Mouse (Mus musculus) G1E (cell line): ENCODE measurements around the gene Fbxw2. TPM values are rescaled to one million over a fixed set of nuclear protein-coding genes. Genes with fewer than 3 reads are reported as not detected.
A peak's percentile ranks its signal among the peaks of the same experiment; 100 is the strongest.

ENCODE experiments used
- ATAC-seq: 2 replicates; pipeline ENCODE4 v1.8.0; 2016; ENCODE audit warnings: mild to moderate bottlenecking; ENCODE audit not compliant: insufficient number of reproducible peaks, poor library complexity, low FRiP score, severe bottlenecking; ENCODE audit errors: extremely low read depth
- DNase-seq: peaks from one replicate; pipeline ENCODE4 v3.0.0; 2012; ENCODE audit warnings: low spot score
- H3K27me3 ChIP-seq: 2 replicates; pipeline ENCODE4 v1.6.1; 2012; ENCODE audit warnings: mild to moderate bottlenecking, low read length, inconsistent platforms; ENCODE audit not compliant: insufficient read depth
- H3K36me3 ChIP-seq: replicated peaks from 2 replicates; pipeline ENCODE3; 2012; ENCODE audit warnings: mild to moderate bottlenecking, inconsistent platforms
- H3K4me1 ChIP-seq: 2 replicates; pipeline ENCODE4 v1.6.1; 2012; ENCODE audit warnings: low read depth, low read length, inconsistent platforms, mixed read lengths; ENCODE audit not compliant: insufficient read depth
- H3K4me3 ChIP-seq: 2 replicates; pipeline ENCODE4 v1.5.1; 2012; ENCODE audit warnings: low read depth, mild to moderate bottlenecking, inconsistent platforms, low read length, moderate library complexity, mixed read lengths
- H3K9me3 ChIP-seq: replicated peaks from 2 replicates; pipeline ENCODE4 v1.6.1; 2012; ENCODE audit warnings: inconsistent platforms
- CTCF ChIP-seq: IDR thresholded peaks from 2 replicates; pipeline ENCODE4 v1.5.1; 2012; ENCODE audit warnings: low read depth, low read length, inconsistent platforms, mixed read lengths
- GATA1 ChIP-seq: IDR thresholded peaks from 2 replicates; pipeline ENCODE4 v1.6.1; 2012; ENCODE audit warnings: borderline replicate concordance, low read length, inconsistent platforms, mixed read lengths
- GATA2 ChIP-seq: IDR thresholded peaks from 2 replicates; pipeline ENCODE4 v1.6.1; 2012; ENCODE audit warnings: low read depth, low read length, inconsistent platforms, borderline replicate concordance
- POLR2AphosphoS5 ChIP-seq: IDR thresholded peaks from 2 replicates; pipeline ENCODE4 v1.6.1; 2012; ENCODE audit warnings: low read depth, low read length, inconsistent platforms; ENCODE audit not compliant: insufficient replicate concordance
- TAL1 ChIP-seq: conservative IDR thresholded peaks from 2 replicates; pipeline ENCODE4 v1.6.1; 2012; ENCODE audit warnings: low read depth, low read length, inconsistent platforms, mixed read lengths
- polyA plus RNA-seq: library from polyadenylated mRNA; stranded (reverse); fragments of >175 nt; gene quantifications from 2 replicates; pipeline ENCODE4 v1.2.3, GENCODE M21; 2012
- total RNA-seq, 2 experiments: library from RNA; stranded (forward) in 1 of 2; stranded (reverse) in 1 of 2; fragments of 200-1000 nt in 1 of 2; fragments of >200 nt in 1 of 2; fragmentation: Nextera tagmentation in 1 of 2; gene quantifications; 2 replicates each; pipeline ENCODE4 v1.2.3; 2014 to 2017

The Fbxw2 gene
- 60.0 and 74.7 TPM in 2 replicates for total RNA-seq (2014; fragmentation: Nextera tagmentation)
- total RNA-seq (2017) = 99.5 and 104 TPM in 2 replicates
- 22.7 and 26.1 TPM in 2 replicates for polyA plus RNA-seq

DNA sequence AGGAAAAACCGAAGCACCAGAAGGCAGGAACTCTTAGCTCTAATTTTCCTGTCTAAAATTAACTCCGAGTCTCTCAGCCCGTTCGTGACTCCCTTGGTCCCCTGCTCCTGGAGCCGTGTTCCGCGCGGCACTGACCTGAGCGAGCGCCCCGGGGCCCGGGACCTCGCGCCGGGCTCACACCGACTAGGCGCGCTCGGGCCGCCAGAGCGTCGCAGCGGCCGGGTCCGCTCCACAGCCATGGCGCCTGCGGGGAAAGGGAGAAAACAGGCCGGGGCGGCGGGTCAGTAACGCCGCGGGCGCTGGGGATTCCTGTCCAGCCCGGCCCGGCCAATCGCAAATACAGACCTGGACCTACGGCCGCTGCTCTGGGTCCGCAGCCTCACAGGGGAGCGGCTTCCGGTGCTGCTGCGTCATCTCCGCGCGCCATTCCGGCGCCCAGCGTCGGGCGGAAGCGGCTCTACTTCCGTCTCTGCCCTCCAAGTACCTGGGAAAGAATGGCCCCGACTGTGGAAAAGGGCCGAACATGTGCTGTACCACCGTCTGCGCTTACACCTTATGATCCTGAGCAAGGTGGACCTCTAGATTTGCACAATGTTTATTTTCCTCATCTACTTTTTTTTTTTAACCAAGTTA lies at the start of gene Fbxw2:
Fbxw2 (minus strand) TSS at position 485 of the 633 bp plus-strand sequence.
- TF ChIP-seq GATA2 = no peak
- no peak for TF ChIP-seq TAL1
- no peak for TF ChIP-seq POLR2AphosphoS5
- TF ChIP-seq CTCF = no peak
- TF ChIP-seq GATA1 = no peak
- ATAC-seq = peak; percentile 49
- peaks cover 38% of the 10 kb centered on the region for H3K36me3 ChIP-seq
- peak within 1 kb of the TSS; percentile 83 for H3K4me3 ChIP-seq
- peaks cover 32% of the 10 kb centered on the region for H3K4me1 ChIP-seq
- peaks cover 15% of the 10 kb centered on the region for H3K9me3 ChIP-seq
- peak; percentile 90 for DNase-seq
- no peaks in the 10 kb centered on the region for H3K27me3 ChIP-seq

DNA sequence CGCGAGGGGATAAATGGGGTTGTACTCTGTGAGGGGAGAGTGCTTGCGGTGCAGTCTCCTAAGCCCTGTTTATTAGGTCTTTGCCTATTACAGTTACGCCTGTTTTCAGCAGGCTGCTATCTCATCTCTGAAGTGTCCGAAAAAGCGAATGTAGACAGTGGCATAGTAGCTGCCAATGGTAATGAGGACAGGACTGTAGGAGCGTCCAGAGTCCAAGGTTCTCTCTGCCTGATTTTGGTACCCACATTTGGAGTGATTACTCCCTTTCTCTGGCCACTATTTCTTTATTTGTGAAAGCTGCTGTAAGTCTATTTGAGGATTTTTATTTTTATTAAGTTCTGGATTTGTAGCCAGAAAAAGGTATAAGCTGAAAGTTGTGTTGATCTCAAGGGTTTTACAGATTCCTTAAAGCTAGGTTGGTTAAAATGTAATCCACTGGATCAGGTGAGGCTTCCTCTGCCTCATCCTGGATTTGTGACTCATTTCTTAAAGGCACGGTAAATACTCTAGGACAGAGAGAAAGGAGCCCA lies 48.8 kb upstream of the Fbxw2 start, which contains the start of gene Psmd5:
Psmd5 (minus strand) TSS at position 153 of the 530 bp plus-strand sequence.
- Histone ChIP-seq H3K9me3 (no peaks in the 10 kb centered on the region), H3K4me3 (no peak within 1 kb of the TSS), H3K4me1 (peaks cover 15% of the 10 kb centered on the region), H3K27me3 (peaks cover 51% of the 10 kb centered on the region), H3K36me3 (peaks cover 3% of the 10 kb centered on the region)
- TF ChIP-seq GATA2 = no peak
- no peak for TF ChIP-seq TAL1
- TF ChIP-seq POLR2AphosphoS5 = no peak
- no peak for TF ChIP-seq GATA1
- TF ChIP-seq CTCF = no peak
- no peak for ATAC-seq
- DNase-seq = no peak

DNA sequence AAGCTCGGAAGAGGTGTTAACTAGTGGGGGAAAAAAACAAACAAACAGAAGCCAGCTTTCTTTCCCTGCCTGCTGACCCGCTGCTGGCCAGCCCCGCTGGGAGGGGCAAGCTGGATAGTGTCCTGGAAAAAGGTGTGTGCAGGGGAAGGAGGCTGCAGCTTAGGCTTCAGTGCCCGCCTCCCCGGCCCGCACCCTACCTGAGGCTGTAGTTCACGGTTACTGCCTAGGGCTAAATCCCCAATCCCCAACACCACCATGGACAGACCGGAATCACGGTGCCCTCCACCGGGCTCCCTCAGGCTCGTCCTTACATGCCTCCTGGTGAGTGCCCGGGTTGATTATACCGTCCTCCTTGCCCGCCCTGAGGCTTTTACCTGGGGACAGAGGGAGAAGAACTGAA lies 48.2 kb upstream of the Fbxw2 start, which contains the start of gene Cutal:
Cutal (plus strand) TSS at position 126 of the 400 bp plus-strand sequence.
- Histone ChIP-seq H3K36me3 (peaks cover 3% of the 10 kb centered on the region), H3K27me3 (peaks cover 45% of the 10 kb centered on the region), H3K4me1 (peaks cover 21% of the 10 kb centered on the region), H3K9me3 (no peaks in the 10 kb centered on the region), H3K4me3 (no peak within 1 kb of the TSS)
- ATAC-seq = no peak
- no peak for DNase-seq
- TF ChIP-seq GATA1 (no peak), TAL1 (no peak), POLR2AphosphoS5 (no peak), CTCF (no peak), GATA2 (no peak)

DNA sequence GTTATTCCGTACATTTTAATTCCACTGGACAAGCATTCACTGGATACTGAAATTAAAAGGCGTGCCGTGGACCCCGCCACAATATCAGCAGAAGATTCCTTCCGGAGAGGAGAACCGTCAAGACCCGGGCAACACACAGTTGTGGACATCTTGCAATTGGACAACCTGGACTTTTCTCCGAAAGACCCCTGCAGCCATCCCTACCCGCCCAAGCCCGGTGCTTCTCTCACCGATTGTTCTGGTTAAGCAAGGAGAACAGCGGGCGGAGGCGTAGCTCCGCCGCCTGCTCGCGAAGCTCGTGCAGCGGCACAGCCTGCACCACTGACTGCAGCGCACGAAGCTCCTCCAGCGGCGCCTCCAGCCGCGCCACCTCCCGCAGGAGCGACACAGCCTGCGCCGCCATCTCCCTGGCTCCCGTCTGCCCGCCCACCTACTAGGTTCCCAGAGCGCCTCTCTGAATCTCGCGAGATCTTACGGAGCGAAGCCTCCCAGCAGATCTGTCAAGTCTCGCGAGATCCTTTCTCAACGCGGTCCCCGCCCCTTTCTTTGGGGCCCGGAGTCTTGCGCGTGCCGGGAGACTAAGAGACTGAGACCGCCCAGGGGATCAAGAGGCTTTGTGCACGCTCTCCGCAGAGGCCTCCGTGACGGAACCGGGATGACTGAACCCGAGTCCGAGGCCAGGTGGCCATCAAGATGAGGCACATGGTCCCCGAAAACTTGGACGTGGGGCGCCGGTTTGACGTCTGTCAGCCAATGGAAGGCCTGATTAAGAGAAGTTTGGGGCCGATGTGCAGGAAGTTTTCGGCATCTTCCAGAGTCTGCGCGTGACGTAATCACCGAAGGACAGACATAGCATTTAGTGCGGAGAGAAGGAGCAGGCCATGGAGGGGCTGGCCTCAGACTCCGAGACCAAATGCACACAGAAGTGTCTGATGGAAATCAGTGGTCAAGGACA lies 44.7 kb upstream of the Fbxw2 start:
- Histone ChIP-seq H3K4me3 (peak overlapping the region; percentile 98), H3K36me3 (peaks cover 33% of the 10 kb centered on the region), H3K9me3 (no peaks in the 10 kb centered on the region), H3K4me1 (peaks cover 49% of the 10 kb centered on the region), H3K27me3 (peaks cover 16% of the 10 kb centered on the region)
- ATAC-seq = peak; percentile 79
- peak; percentile 93 for DNase-seq
- TF ChIP-seq GATA2 (no peak), TAL1 (no peak), GATA1 (no peak), CTCF (no peak), POLR2AphosphoS5 (no peak)

DNA sequence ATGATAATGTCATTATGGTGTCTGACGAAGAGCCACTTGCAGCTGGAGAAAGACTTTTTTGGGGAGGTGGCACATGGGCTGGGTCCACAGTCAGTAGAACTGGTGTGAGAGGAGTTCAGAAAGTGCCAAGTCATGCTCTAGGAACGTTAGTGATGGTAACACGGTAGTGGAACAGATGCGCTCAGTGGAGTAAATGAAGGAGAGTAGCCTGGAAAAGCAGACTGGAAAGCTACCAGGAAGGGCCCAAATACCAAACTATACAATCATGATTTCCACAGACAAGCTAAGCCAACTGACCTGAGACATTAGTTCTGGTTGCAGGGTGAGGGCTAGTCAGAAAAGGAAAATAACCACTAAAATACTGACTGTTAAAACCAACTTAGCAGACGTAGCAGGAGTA lies 43.6 kb upstream of the Fbxw2 start:
- DNase-seq = peak; percentile 65
- TF ChIP-seq POLR2AphosphoS5 (no peak), GATA2 (no peak), CTCF (no peak), GATA1 (no peak), TAL1 (no peak)
- peak; percentile 70; the same call in 1 of the 2 replicates for ATAC-seq
- H3K36me3 ChIP-seq = peaks cover 44% of the 10 kb centered on the region
- H3K27me3 ChIP-seq = peaks cover 12% of the 10 kb centered on the region
- peak overlapping the region; percentile 98 for H3K4me3 ChIP-seq
- peaks cover 49% of the 10 kb centered on the region for H3K4me1 ChIP-seq
- H3K9me3 ChIP-seq = no peaks in the 10 kb centered on the region
